Mouse (Mus musculus): ENCODE data around the gene Bbx. TPM values are rescaled to one million over a fixed set of nuclear protein-coding genes. Genes with fewer than 3 reads are reported as not detected.

Gene Bbx
- polyA plus RNA-seq, 1 experiment, result 9.8 TPM

- Histone ChIP-seq H3K4me3 (ENCODE audit: insufficient read depth, low read depth, low read length) (peak overlapping the region; percentile 95), H3K27ac (replicated peaks; ENCODE audit: low read depth, low read length) (no peak overlapping the region), H3K4me1 (ENCODE audit: control insufficient read depth, insufficient read depth, insufficient read length, low read length) (no peaks in the 10 kb centered on the region)
Observed at GRCm38 (mm10) chr16:50429692-50430514, 2.3 kb downstream of the Bbx start.

GRCm38 (mm10) chr16:50428871-50429691 is 3.1 kb downstream of the Bbx start:
- H3K4me3 ChIP-seq (ENCODE audit: insufficient read depth, low read depth, low read length), result peak overlapping the region; percentile 95
- H3K4me1 ChIP-seq (ENCODE audit: control insufficient read depth, insufficient read depth, insufficient read length, low read length), result no peaks in the 10 kb centered on the region
- no peak overlapping the region for H3K27ac ChIP-seq (replicated peaks; ENCODE audit: low read depth, low read length)

GRCm38 (mm10) chr16:50420130-50420529 is 12.1 kb downstream of the Bbx start:
- H3K4me1 ChIP-seq (ENCODE audit: control insufficient read depth, insufficient read depth, insufficient read length, low read length), result no peaks in the 10 kb centered on the region
- no peak overlapping the region for H3K4me3 ChIP-seq (ENCODE audit: insufficient read depth, low read depth, low read length)
- H3K27ac ChIP-seq (replicated peaks; ENCODE audit: low read depth, low read length), result no peak overlapping the region

GRCm38 (mm10) chr16:50415406-50415805 is 16.8 kb downstream of the Bbx start:
- Histone ChIP-seq H3K27ac (replicated peaks; ENCODE audit: low read depth, low read length) (no peak overlapping the region), H3K4me1 (ENCODE audit: control insufficient read depth, insufficient read depth, insufficient read length, low read length) (no peaks in the 10 kb centered on the region), H3K4me3 (ENCODE audit: insufficient read depth, low read depth, low read length) (no peak overlapping the region)

- Histone ChIP-seq H3K4me1 (ENCODE audit: control insufficient read depth, insufficient read depth, insufficient read length, low read length) (no peaks in the 10 kb centered on the region), H3K4me3 (ENCODE audit: insufficient read depth, low read depth, low read length) (no peak overlapping the region), H3K27ac (replicated peaks; ENCODE audit: low read depth, low read length) (no peak overlapping the region)
Observed at GRCm38 (mm10) chr16:50402851-50403250, 29.3 kb downstream of the Bbx start.

- Histone ChIP-seq H3K4me3 (ENCODE audit: insufficient read depth, low read depth, low read length) (no peak overlapping the region), H3K27ac (replicated peaks; ENCODE audit: low read depth, low read length) (no peak overlapping the region), H3K4me1 (ENCODE audit: control insufficient read depth, insufficient read depth, insufficient read length, low read length) (no peaks in the 10 kb centered on the region)
Observed at GRCm38 (mm10) chr16:50399775-50400174, 32.4 kb downstream of the Bbx start.

GRCm38 (mm10) chr16:50398564-50398963 is 33.6 kb downstream of the Bbx start:
- Histone ChIP-seq H3K27ac (replicated peaks; ENCODE audit: low read depth, low read length) (no peak overlapping the region), H3K4me1 (ENCODE audit: control insufficient read depth, insufficient read depth, insufficient read length, low read length) (no peaks in the 10 kb centered on the region), H3K4me3 (ENCODE audit: insufficient read depth, low read depth, low read length) (no peak overlapping the region)

- Histone ChIP-seq H3K27ac (replicated peaks; ENCODE audit: low read depth, low read length) (no peak overlapping the region), H3K4me3 (ENCODE audit: insufficient read depth, low read depth, low read length) (no peak overlapping the region), H3K4me1 (ENCODE audit: control insufficient read depth, insufficient read depth, insufficient read length, low read length) (no peaks in the 10 kb centered on the region)
Observed at GRCm38 (mm10) chr16:50395928-50396612, 36.1 kb downstream of the Bbx start.

- no peaks in the 10 kb centered on the region for H3K4me1 ChIP-seq (ENCODE audit: control insufficient read depth, insufficient read depth, insufficient read length, low read length)
- H3K4me3 ChIP-seq (ENCODE audit: insufficient read depth, low read depth, low read length), result no peak overlapping the region
- no peak overlapping the region for H3K27ac ChIP-seq (replicated peaks; ENCODE audit: low read depth, low read length)
Observed at GRCm38 (mm10) chr16:50388499-50388898, 43.7 kb downstream of the Bbx start.

- Histone ChIP-seq H3K27ac (replicated peaks; ENCODE audit: low read depth, low read length) (no peak overlapping the region), H3K4me3 (ENCODE audit: insufficient read depth, low read depth, low read length) (no peak overlapping the region), H3K4me1 (ENCODE audit: control insufficient read depth, insufficient read depth, insufficient read length, low read length) (no peaks in the 10 kb centered on the region)
Observed at GRCm38 (mm10) chr16:50383541-50383940, 48.6 kb downstream of the Bbx start.

GRCm38 (mm10) chr16:50381351-50381746 is 50.8 kb downstream of the Bbx start:
- peak overlapping the region; percentile 19; the same call in 1 of the 2 replicates for H3K4me3 ChIP-seq (ENCODE audit: insufficient read depth, low read depth, low read length)
- H3K27ac ChIP-seq (replicated peaks; ENCODE audit: low read depth, low read length), result no peak overlapping the region

GRCm38 (mm10) chr16:50380682-50381350 is 51.4 kb downstream of the Bbx start:
- 0 out of 2 replicates have a peak overlapping the region, but pooled peaks have one; percentile 19 for H3K4me3 ChIP-seq (ENCODE audit: insufficient read depth, low read depth, low read length)
- no peak overlapping the region for H3K27ac ChIP-seq (replicated peaks; ENCODE audit: low read depth, low read length)
- no peaks in the 10 kb centered on the region for H3K4me1 ChIP-seq (ENCODE audit: control insufficient read depth, insufficient read depth, insufficient read length, low read length)

More at GRCm38 (mm10) chr16:50381351-50381746, 50.8 kb downstream of the Bbx start:
- no peaks in the 10 kb centered on the region for H3K4me1 ChIP-seq (ENCODE audit: control insufficient read depth, insufficient read depth, insufficient read length, low read length)

GRCm38 (mm10) chr16:50380232-50380631 is 52.0 kb downstream of the Bbx start:
- H3K4me1 ChIP-seq (ENCODE audit: control insufficient read depth, insufficient read depth, insufficient read length, low read length), result no peaks in the 10 kb centered on the region

GRCm38 (mm10) chr16:50374611-50375010 is 57.6 kb downstream of the Bbx start:
- no peak overlapping the region for H3K27ac ChIP-seq (replicated peaks; ENCODE audit: low read depth, low read length)
- H3K4me1 ChIP-seq (ENCODE audit: control insufficient read depth, insufficient read depth, insufficient read length, low read length), result no peaks in the 10 kb centered on the region
- H3K4me3 ChIP-seq (ENCODE audit: insufficient read depth, low read depth, low read length), result no peak overlapping the region

More at GRCm38 (mm10) chr16:50380232-50380631, 52.0 kb downstream of the Bbx start:
- no peak overlapping the region for H3K27ac ChIP-seq (replicated peaks; ENCODE audit: low read depth, low read length)
- H3K4me3 ChIP-seq (ENCODE audit: insufficient read depth, low read depth, low read length), result no peak overlapping the region
